Mouse (Mus musculus): Measurements from ENCODE around the gene Soga1.

Soga1 gene

GRCm38 (mm10) chr2:157036400-157036799 lies 42.7 kb downstream of the Soga1 start:
- DNase-seq (ENCODE audit: low read depth): no peak

- DNase-seq (ENCODE audit: low read depth): no peak
Measured at GRCm38 (mm10) chr2:157035371-157035770, 43.7 kb downstream of the Soga1 start.

GRCm38 (mm10) chr2:157030804-157031203 lies 48.2 kb downstream of the Soga1 start:
- peak; percentile 75 for DNase-seq (ENCODE audit: low read depth)

GRCm38 (mm10) chr2:157028261-157028660 lies 50.8 kb downstream of the Soga1 start:
- no peak for DNase-seq (ENCODE audit: low read depth)

GRCm38 (mm10) chr2:157027106-157028008 lies 51.7 kb downstream of the Soga1 start:
- DNase-seq (ENCODE audit: low read depth): peak; percentile 48

GRCm38 (mm10) chr2:157021156-157021555 lies 57.9 kb downstream of the Soga1 start:
- no peak for DNase-seq (ENCODE audit: low read depth)

GRCm38 (mm10) chr2:157019228-157019627 lies 59.8 kb downstream of the Soga1 start:
- no peak for DNase-seq (ENCODE audit: low read depth)

GRCm38 (mm10) chr2:157016529-157017270 lies 62.4 kb downstream of the Soga1 start:
- DNase-seq (ENCODE audit: low read depth): no peak

- no peak for DNase-seq (ENCODE audit: low read depth)
Measured at GRCm38 (mm10) chr2:157012341-157012740, 66.7 kb downstream of the Soga1 start.

GRCm38 (mm10) chr2:157010634-157011310 lies 68.3 kb downstream of the Soga1 start:
- DNase-seq (ENCODE audit: low read depth): no peak

- DNase-seq (ENCODE audit: low read depth): no peak
Measured at GRCm38 (mm10) chr2:157010121-157010520, 68.9 kb downstream of the Soga1 start.

GRCm38 (mm10) chr2:157008509-157008908 lies 70.5 kb downstream of the Soga1 start:
- DNase-seq (ENCODE audit: low read depth): no peak

GRCm38 (mm10) chr2:157007234-157007596 lies 71.8 kb downstream of the Soga1 start:
- no peak for DNase-seq (ENCODE audit: low read depth)

- peak; percentile 79 for DNase-seq (ENCODE audit: low read depth)
Measured at GRCm38 (mm10) chr2:157006511-157007233, 72.4 kb downstream of the Soga1 start, which contains the start of gene Dsn1. Dsn1 (minus strand) TSS chr2:157007154.

- no peak for DNase-seq (ENCODE audit: low read depth)
Measured at GRCm38 (mm10) chr2:157002321-157002720, 76.7 kb downstream of the Soga1 start.

- no peak for DNase-seq (ENCODE audit: low read depth)
Measured at GRCm38 (mm10) chr2:156998263-156998662, 80.8 kb downstream of the Soga1 start.

- DNase-seq (ENCODE audit: low read depth): no peak
Measured at GRCm38 (mm10) chr2:156996576-156996975, 82.5 kb downstream of the Soga1 start.

- DNase-seq (ENCODE audit: low read depth): peak; percentile 90
Measured at GRCm38 (mm10) chr2:156991470-156992319, 87.4 kb downstream of the Soga1 start, which contains the start of gene Ndrg3. Ndrg3 (minus strand) TSS chr2:156992056.

- no peak for DNase-seq (ENCODE audit: low read depth)
Measured at GRCm38 (mm10) chr2:156990727-156991431, 88.2 kb downstream of the Soga1 start.

GRCm38 (mm10) chr2:156987316-156987715 lies 91.7 kb downstream of the Soga1 start:
- no peak for DNase-seq (ENCODE audit: low read depth)
